Mouse (Mus musculus) left cerebral cortex, postnatal 14 days (tissue): ENCODE results near the gene Rfpl4. TPM values are rescaled to one million over a fixed set of nuclear protein-coding genes. Genes with fewer than 3 reads are reported as not detected.

Experiments
- microRNA-seq, 2 experiments: library from miRNA; unstranded; fragments of <30 nt; microRNA quantifications; one replicate each; pipeline ENCODE4 v1.2.0; 2022
- total RNA-seq, 2 experiments: library from RNA; stranded (reverse); gene quantifications; 2 replicates each; pipeline ENCODE4 v1.2.3; 2021

The Rfpl4 gene
- total RNA-seq, 2 experiments from 2014 or later: not detected

Small RNAs within 50 kb of the gene (microRNA-seq; reads per million reads assigned to microRNA genes)
- gene Gm26217: 0 reads per million in 2 experiments

Other genes with a start within 250 kb of the Rfpl4 start
- gene Isoc2b, start 246.7 kb downstream of the Rfpl4 start, total RNA-seq: 1 to 10 TPM; 4.6 to 5.0 TPM
- 1 to 10 TPM; 7.5 to 8.6 TPM for gene Isoc2a, start 239.8 kb downstream of the Rfpl4 start, total RNA-seq
- gene Gm36210, start 210.4 kb downstream of the Rfpl4 start, total RNA-seq: under 1 TPM; 0.29 to 0.34 TPM
- 10 to 100 TPM; 14.5 to 16.3 TPM for gene Zfp628, start 201.7 kb downstream of the Rfpl4 start, total RNA-seq
- gene Nat14, start 194.9 kb downstream of the Rfpl4 start, total RNA-seq: 10 to 100 TPM; 86.6 to 92.4 TPM
- gene Ssc5d, start 191.2 kb downstream of the Rfpl4 start, total RNA-seq: 1 to 10 TPM; 2.3 to 2.9 TPM
- under 1 TPM in 1 of 2 experiments, not detected in 1; 0.15 TPM for gene Sbk2, start 152.5 kb downstream of the Rfpl4 start, total RNA-seq
- gene Sbk3, start 145.8 kb downstream of the Rfpl4 start, total RNA-seq: under 1 TPM; 0.42 to 0.55 TPM
- gene Zfp579, start 120.8 kb downstream of the Rfpl4 start, total RNA-seq: 10 to 100 TPM; 33.8 to 36.3 TPM
- 1 to 10 TPM; 5.3 to 6.7 TPM for gene Zfp524, start 102.5 kb downstream of the Rfpl4 start, total RNA-seq
- gene Fiz1, start 102.3 kb downstream of the Rfpl4 start, total RNA-seq: 10 to 100 TPM; 24.9 to 25.3 TPM
- gene Gm44973, start 101.5 kb downstream of the Rfpl4 start, total RNA-seq: not detected
- gene Zfp865, start 96.6 kb downstream of the Rfpl4 start, total RNA-seq: 10 to 100 TPM; 34.1 to 35.2 TPM
- gene Ccdc106, start 96.4 kb downstream of the Rfpl4 start, total RNA-seq: 10 to 100 TPM; 65.7 to 68.5 TPM
- gene 4632433K11Rik, start 82.8 kb downstream of the Rfpl4 start, total RNA-seq: not detected
- gene Zfp784, start 78.5 kb downstream of the Rfpl4 start, total RNA-seq: 1 to 10 TPM; 5.4 TPM
- gene Zfp580, start 65.4 kb downstream of the Rfpl4 start, total RNA-seq: 10 to 100 TPM; 56.1 to 62.8 TPM
- gene U2af2, start 54.8 kb downstream of the Rfpl4 start, total RNA-seq: 100 to 1,000 TPM; 166 to 173 TPM
- gene Epn1, start 36.7 kb downstream of the Rfpl4 start, total RNA-seq: 100 to 1,000 TPM; 429 to 432 TPM
- gene Rasl2-9, start 9.0 kb upstream of the Rfpl4 start, total RNA-seq: under 1 TPM in 1 of 2 experiments, not detected in 1; 0.35 TPM
- not detected for gene Vmn1r55, start 32.7 kb upstream of the Rfpl4 start, total RNA-seq
- gene Vmn1r56, start 79.8 kb upstream of the Rfpl4 start, total RNA-seq: not detected
- gene Vmn1r57, start 101.5 kb upstream of the Rfpl4 start, total RNA-seq: not detected
- gene Gm5065, start 233.6 kb upstream of the Rfpl4 start, total RNA-seq: not detected
- gene Nlrp2, start 234.1 kb upstream of the Rfpl4 start, total RNA-seq: not detected